Mouse (Mus musculus): Measurements from ENCODE around the gene Aars2. TPM values are rescaled to one million over a fixed set of nuclear protein-coding genes. Genes with fewer than 3 reads are reported as not detected.

Aars2 gene
- polyA plus RNA-seq, 1 experiment from 2014 or later, result 25.2 TPM

DNA sequence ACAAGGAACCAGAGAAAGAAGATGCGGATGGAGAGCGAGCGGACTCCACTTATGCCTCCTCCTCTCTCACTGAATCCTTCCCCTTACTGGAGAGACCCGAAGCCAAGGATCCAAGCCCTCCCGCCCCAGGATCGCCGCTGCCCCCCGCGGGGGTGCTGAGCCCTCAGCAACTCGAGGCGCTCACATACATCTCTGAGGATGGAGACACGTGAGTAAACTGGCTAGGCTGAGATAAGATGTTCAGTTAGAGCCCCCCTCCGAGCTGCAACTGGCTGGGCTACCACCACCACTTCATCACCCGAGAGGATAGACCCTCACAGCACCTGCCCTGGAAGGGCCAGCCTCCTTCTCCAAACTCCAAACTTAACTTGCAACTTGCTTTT lies 49.5 kb downstream of the Aars2 start:
- H3K36me3 ChIP-seq (ENCODE audit: control insufficient read depth, insufficient read depth, low read length), result no peaks in the 10 kb centered on the region
- no peak for DNase-seq (ENCODE audit: low spot score)
- peak overlapping the region; percentile 65 for H3K9ac ChIP-seq (ENCODE audit: low read length)

DNA sequence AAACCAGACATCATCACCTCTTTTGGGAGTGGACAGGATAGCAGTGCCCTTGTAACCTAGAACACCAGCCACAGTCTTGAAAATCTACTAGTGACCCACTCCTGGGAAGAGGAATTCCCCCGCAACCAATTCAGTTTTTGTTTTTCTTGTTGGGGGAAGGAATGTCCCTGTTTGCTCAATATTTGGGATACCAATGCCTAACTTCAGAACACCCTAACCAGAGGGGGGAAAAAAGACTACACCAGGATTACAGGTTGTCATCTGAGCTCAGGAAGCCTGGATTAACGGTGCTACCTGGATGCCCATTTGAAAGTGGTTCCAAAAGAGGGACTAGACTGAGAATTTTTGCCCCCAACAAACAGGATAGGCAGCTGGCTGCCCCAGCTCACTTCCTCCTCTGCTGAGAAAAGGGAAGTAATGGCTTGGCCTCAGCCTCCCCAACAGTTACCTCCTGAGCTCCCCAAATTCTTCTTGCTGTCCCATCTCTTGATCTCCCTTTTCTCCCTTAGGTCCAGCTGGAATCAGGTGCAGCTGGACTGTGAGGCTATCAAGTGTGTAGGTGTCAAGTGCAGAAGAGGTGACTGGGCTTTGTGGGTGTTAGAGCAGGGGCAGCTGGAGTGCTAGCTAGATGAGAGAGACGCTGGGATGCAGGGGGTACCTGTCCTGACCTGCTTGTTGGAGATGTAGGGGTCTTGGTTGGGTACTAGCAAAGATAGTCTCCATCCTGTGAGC lies 50.0 kb downstream of the Aars2 start:
- H3K9me3 ChIP-seq (ENCODE audit: control insufficient read depth, low read length), result no peaks in the 10 kb centered on the region
- DNase-seq (ENCODE audit: low spot score), result no peak
- H3K27me3 ChIP-seq (ENCODE audit: control insufficient read depth, insufficient read depth, low read length), result peaks cover 4% of the 10 kb centered on the region; the same call in 1 of the 2 replicates
- no peak overlapping the region for H3K9ac ChIP-seq (ENCODE audit: low read length)
- peaks cover 3% of the 10 kb centered on the region for H3K4me1 ChIP-seq (replicated peaks; ENCODE audit: control insufficient read depth, insufficient read depth, low read length)
- peak overlapping the region; percentile 98 for H3K4me2 ChIP-seq (ENCODE audit: low read depth, low read length, severe bottlenecking)
- ATAC-seq (replicated peaks; ENCODE audit: low FRiP score), result no peak
- H3K27ac ChIP-seq (ENCODE audit: low read depth, low read length), result no peak overlapping the region
- H3K36me3 ChIP-seq (ENCODE audit: control insufficient read depth, insufficient read depth, low read length), result no peaks in the 10 kb centered on the region
- 76% methylated on average over 3 of the region's 3 CpGs for WGBS
- H3K4me3 ChIP-seq (ENCODE audit: low read depth, low read length), result no peak overlapping the region

More for the DNA sequence above, 49.5 kb downstream of the Aars2 start:
- H3K27ac ChIP-seq (ENCODE audit: low read depth, low read length), result no peak overlapping the region
- no peaks in the 10 kb centered on the region for H3K9me3 ChIP-seq (ENCODE audit: control insufficient read depth, low read length)
- WGBS, result 2% methylated on average over 14 of the region's 14 CpGs
- H3K4me2 ChIP-seq (ENCODE audit: low read depth, low read length, severe bottlenecking), result peak overlapping the region; percentile 98
- H3K4me3 ChIP-seq (ENCODE audit: low read depth, low read length), result peak overlapping the region; percentile 63
- no peak for ATAC-seq (replicated peaks; ENCODE audit: low FRiP score)
- peaks cover 3% of the 10 kb centered on the region for H3K4me1 ChIP-seq (replicated peaks; ENCODE audit: control insufficient read depth, insufficient read depth, low read length)
- peaks cover 4% of the 10 kb centered on the region; the same call in 1 of the 2 replicates for H3K27me3 ChIP-seq (ENCODE audit: control insufficient read depth, insufficient read depth, low read length)

- Histone ChIP-seq H3K27me3 (ENCODE audit: control insufficient read depth, insufficient read depth, low read length) (peaks cover 4% of the 10 kb centered on the region; the same call in 1 of the 2 replicates), H3K9me3 (ENCODE audit: control insufficient read depth, low read length) (no peaks in the 10 kb centered on the region), H3K36me3 (ENCODE audit: control insufficient read depth, insufficient read depth, low read length) (no peaks in the 10 kb centered on the region), H3K4me1 (replicated peaks; ENCODE audit: control insufficient read depth, insufficient read depth, low read length) (peaks cover 3% of the 10 kb centered on the region), H3K4me2 (ENCODE audit: low read depth, low read length, severe bottlenecking) (no peak overlapping the region), H3K9ac (ENCODE audit: low read length) (no peak overlapping the region), H3K4me3 (ENCODE audit: low read depth, low read length) (no peak overlapping the region), H3K27ac (ENCODE audit: low read depth, low read length) (no peak overlapping the region)
- DNase-seq (ENCODE audit: low spot score) (no peak), ATAC-seq (replicated peaks; ENCODE audit: low FRiP score) (no peak)
- 67% methylated on average over 6 of the region's 7 CpGs for WGBS
Observed at GRCm38 (mm10) chr17:45557246-45557824, 50.7 kb downstream of the Aars2 start.

DNA sequence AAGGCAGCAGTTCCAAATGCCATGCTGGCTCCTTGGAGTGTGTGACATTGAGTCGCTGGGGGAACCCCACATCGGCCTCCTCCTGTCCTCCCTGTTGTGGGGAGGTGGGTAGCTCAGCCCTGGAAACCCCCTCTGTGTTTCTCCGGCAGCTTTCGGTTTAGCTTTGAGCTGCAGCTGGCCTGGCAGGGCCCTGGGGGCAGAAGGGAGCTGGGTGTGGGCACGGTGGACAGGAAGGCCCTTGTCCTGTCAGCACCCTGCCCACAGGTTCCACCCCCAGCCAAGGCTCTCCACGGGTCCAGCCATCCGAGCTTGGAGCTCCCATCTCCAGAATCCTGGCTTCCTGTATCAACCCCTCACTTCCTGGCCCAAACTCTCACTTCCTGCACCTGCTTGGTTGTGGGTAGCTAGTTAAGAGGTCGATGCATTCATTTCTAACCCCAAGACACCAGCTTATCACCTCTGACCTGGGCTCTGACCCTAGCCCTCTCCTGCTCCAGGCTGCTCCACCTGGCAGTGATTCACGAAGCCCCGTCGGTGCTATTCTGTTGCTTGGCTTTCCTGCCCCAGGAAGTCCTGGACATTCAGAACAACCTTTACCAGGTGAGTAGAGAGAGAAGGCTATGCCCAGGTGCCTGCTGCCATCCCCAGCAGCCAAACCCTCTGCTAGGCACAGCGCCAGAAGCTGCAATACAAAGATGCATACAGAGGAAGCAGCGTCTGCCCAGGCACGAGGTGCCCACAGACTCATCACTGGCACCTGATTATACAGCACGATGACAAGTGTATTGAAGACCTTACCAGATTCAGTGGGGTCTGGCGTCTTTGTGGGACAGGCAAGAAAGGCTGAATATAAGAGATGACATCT lies 51.6 kb downstream of the Aars2 start:
- Histone ChIP-seq H3K9me3 (ENCODE audit: control insufficient read depth, low read length) (no peaks in the 10 kb centered on the region), H3K36me3 (ENCODE audit: control insufficient read depth, insufficient read depth, low read length) (no peaks in the 10 kb centered on the region), H3K4me2 (ENCODE audit: low read depth, low read length, severe bottlenecking) (no peak overlapping the region), H3K4me3 (ENCODE audit: low read depth, low read length) (no peak overlapping the region), H3K27ac (ENCODE audit: low read depth, low read length) (no peak overlapping the region), H3K27me3 (ENCODE audit: control insufficient read depth, insufficient read depth, low read length) (peaks cover 4% of the 10 kb centered on the region; the same call in 1 of the 2 replicates), H3K4me1 (replicated peaks; ENCODE audit: control insufficient read depth, insufficient read depth, low read length) (peaks cover 3% of the 10 kb centered on the region), H3K9ac (ENCODE audit: low read length) (no peak overlapping the region)
- DNase-seq (ENCODE audit: low spot score) (peak; percentile 45), ATAC-seq (replicated peaks; ENCODE audit: low FRiP score) (no peak)
- WGBS, result 67% methylated on average over 16 of the region's 16 CpGs

- ATAC-seq (replicated peaks; ENCODE audit: low FRiP score) (no peak), DNase-seq (ENCODE audit: low spot score) (no peak)
- no peak overlapping the region for H3K4me2 ChIP-seq (ENCODE audit: low read depth, low read length, severe bottlenecking)
- no peaks in the 10 kb centered on the region for H3K9me3 ChIP-seq (ENCODE audit: control insufficient read depth, low read length)
- 90% methylated on average over 15 of the region's 15 CpGs for whole genome bisulfite sequencing
- H3K9ac ChIP-seq (ENCODE audit: low read length), result no peak overlapping the region
- peaks cover 8% of the 10 kb centered on the region for H3K4me1 ChIP-seq (replicated peaks; ENCODE audit: control insufficient read depth, insufficient read depth, low read length)
- no peak overlapping the region for H3K27ac ChIP-seq (ENCODE audit: low read depth, low read length)
- H3K4me3 ChIP-seq (ENCODE audit: low read depth, low read length), result no peak overlapping the region
- peaks cover 4% of the 10 kb centered on the region; the same call in 1 of the 2 replicates for H3K27me3 ChIP-seq (ENCODE audit: control insufficient read depth, insufficient read depth, low read length)
- H3K36me3 ChIP-seq (ENCODE audit: control insufficient read depth, insufficient read depth, low read length), result no peaks in the 10 kb centered on the region
Observed at GRCm38 (mm10) chr17:45559732-45560525, 53.3 kb downstream of the Aars2 start.

DNA sequence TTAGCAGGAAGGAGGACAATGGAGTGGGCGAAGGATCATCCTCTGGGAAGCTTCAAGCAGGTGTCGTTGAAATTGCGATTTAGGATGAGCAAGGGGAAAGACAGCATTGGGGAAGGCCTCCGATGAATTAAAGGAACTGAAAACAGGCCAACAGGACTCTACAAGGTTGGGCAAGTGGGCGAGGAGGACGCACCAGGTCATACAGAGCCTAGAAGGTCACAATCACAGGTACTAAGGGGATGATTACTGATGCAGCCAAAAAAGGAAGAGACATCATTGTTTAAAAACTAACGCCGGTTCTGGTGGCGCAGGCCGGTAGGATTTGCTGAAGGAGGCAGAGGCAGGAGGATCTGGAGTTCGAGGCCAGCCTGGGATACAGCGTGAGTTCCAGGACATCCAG lies 56.6 kb downstream of the Aars2 start:
- Histone ChIP-seq H3K27ac (ENCODE audit: low read depth, low read length) (no peak overlapping the region), H3K4me3 (ENCODE audit: low read depth, low read length) (no peak overlapping the region; the same call in 1 of the 2 replicates), H3K4me2 (ENCODE audit: low read depth, low read length, severe bottlenecking) (no peak overlapping the region), H3K4me1 (replicated peaks; ENCODE audit: control insufficient read depth, insufficient read depth, low read length) (peaks cover 8% of the 10 kb centered on the region; the same call in 1 of the 2 replicates), H3K36me3 (ENCODE audit: control insufficient read depth, insufficient read depth, low read length) (peaks cover 14% of the 10 kb centered on the region), H3K9me3 (ENCODE audit: control insufficient read depth, low read length) (no peaks in the 10 kb centered on the region), H3K27me3 (ENCODE audit: control insufficient read depth, insufficient read depth, low read length) (no peaks in the 10 kb centered on the region), H3K9ac (ENCODE audit: low read length) (no peak overlapping the region)
- WGBS, result 84% methylated on average over 12 of the region's 12 CpGs
- ATAC-seq (replicated peaks; ENCODE audit: low FRiP score) (no peak), DNase-seq (ENCODE audit: low spot score) (no peak)

GRCm38 (mm10) chr17:45563655-45564530 lies 57.3 kb downstream of the Aars2 start, which contains the start of gene Slc35b2:
Gene Slc35b2, plus strand, starts transcription at chr17:45563874.
- Histone ChIP-seq H3K4me1 (replicated peaks; ENCODE audit: control insufficient read depth, insufficient read depth, low read length) (peaks cover 8% of the 10 kb centered on the region; the same call in 1 of the 2 replicates), H3K4me2 (ENCODE audit: low read depth, low read length, severe bottlenecking) (peak within 1 kb of the TSS; percentile 93), H3K27ac (ENCODE audit: low read depth, low read length) (peak within 1 kb of the TSS; percentile 84), H3K27me3 (ENCODE audit: control insufficient read depth, insufficient read depth, low read length) (no peaks in the 10 kb centered on the region), H3K36me3 (ENCODE audit: control insufficient read depth, insufficient read depth, low read length) (peaks cover 21% of the 10 kb centered on the region), H3K4me3 (ENCODE audit: low read depth, low read length) (peak within 1 kb of the TSS; percentile 86), H3K9me3 (ENCODE audit: control insufficient read depth, low read length) (no peaks in the 10 kb centered on the region), H3K9ac (ENCODE audit: low read length) (peak within 1 kb of the TSS; percentile 89)
- peak; percentile 97 for DNase-seq (ENCODE audit: low spot score)
- WGBS, result under 1% methylated on average over 59 of the region's 61 CpGs
- ATAC-seq (replicated peaks; ENCODE audit: low FRiP score), result peak; percentile 87
